Mouse (Mus musculus) liver, embryonic 14.5 days (tissue): ENCODE measurements at regions not wholly inside any gene's neighbourhood (a gene's known extent, or its start where the extent isn't known, plus 50 kb on each side); places are given as distances from the start of the nearest gene placed in this dataset.

ENCODE experiments used
- CTCF ChIP-seq: IDR thresholded peaks from 2 replicates; pipeline ENCODE4 v1.5.1; 2016; ENCODE audit warnings: antibody characterized with exemption, low read depth, control low read depth
- EP300 ChIP-seq: IDR thresholded peaks from 2 replicates; pipeline ENCODE4 v1.6.1; 2016; ENCODE audit warnings: antibody characterized with exemption, low read depth

GRCm38 (mm10) chr4:53351104-53351607 is 89.1 kb upstream of the Slc44a1 start:
- TF ChIP-seq CTCF (no peak), EP300 (no peak)
